In the genomic region with DNA sequence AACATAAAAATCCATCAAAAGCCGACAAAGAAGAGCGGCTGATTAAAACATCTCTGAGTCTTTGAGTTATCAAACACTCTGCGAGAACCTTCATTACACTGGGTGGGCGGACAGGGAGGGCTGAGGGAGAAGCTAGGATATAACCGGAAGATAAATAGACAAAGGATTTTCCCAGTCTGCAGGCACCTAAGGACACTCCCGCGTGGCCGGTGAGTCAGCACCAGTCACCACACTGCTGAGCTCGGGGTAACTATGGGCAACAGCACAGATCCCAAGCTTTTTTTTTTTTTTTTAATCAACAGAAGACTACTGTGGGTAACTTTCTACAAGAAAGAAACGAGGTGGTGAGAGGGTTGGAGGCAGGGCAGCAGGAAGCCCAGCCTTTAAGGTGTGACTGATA, we compare ENCODE assay signal across 13 mouse cellular contexts. TPM values are rescaled to one million over a fixed set of nuclear protein-coding genes. Genes with fewer than 3 reads are reported as not detected.
DNase-seq lines count a peak whose midpoint lies in the region; ATAC-seq and TF ChIP-seq lines count a peak whose summit lies in the region.
"Had no signal": no experiment of that assay in that cellular context is flagged by ENCODE, and none has a peak within 500 bp of the region (broad histone marks: within the 10 kb centered on the region; RNA-seq: fewer than 3 reads in every experiment).

No protein-coding gene starts in this region.

- peak; percentile 89 for ATAC-seq in frontal cortex, adult (ENCODE audit: low TSS enrichment)
- ATAC-seq: activated CD4-positive, CD25-positive, alpha-beta regulatory T cell, adult 4 months; hindbrain, embryonic 16.5 days had no signal

- no peak for TF ChIP-seq CTCF in MEL (IDR thresholded peaks at IDR 0.05 in 2 of 3, conservative IDR thresholded peaks at IDR 0.05 in 1 of 3; ENCODE audit: control insufficient read depth in 1 of 3, insufficient read depth in 1 of 3, low read depth in 2 of 3, low read length in 3 of 3, poor library complexity in 1 of 3, severe bottlenecking in 1 of 3)
- no peak for TF ChIP-seq CTCF in cortical plate, adult 2 months (IDR thresholded peaks at IDR 0.05; ENCODE audit: extremely low read depth, insufficient read depth, low read length)
- no peak for TF ChIP-seq CTCF in olfactory bulb, adult 2 months (IDR thresholded peaks at IDR 0.05; ENCODE audit: insufficient read depth, low read depth, low read length)

- H3K9ac ChIP-seq in MEL (ENCODE audit: control insufficient read depth, low read depth, low read length, poor library complexity, severe bottlenecking) = no peak overlapping the region
- H3K9ac ChIP-seq: heart, embryonic 13.5 days had no signal

- no peak for TF ChIP-seq POLR2A in MEL (IDR thresholded peaks at IDR 0.05; ENCODE audit: control insufficient read depth in 1 of 2, insufficient read depth in 1 of 2, low read depth in 1 of 2, low read length in 2 of 2, poor library complexity in 1 of 2)
- TF ChIP-seq POLR2A in cortical plate, adult 2 months (IDR thresholded peaks at IDR 0.05; ENCODE audit: extremely low read depth, insufficient read depth, low read length) = no peak
- TF ChIP-seq POLR2A in olfactory bulb, adult 2 months (IDR thresholded peaks at IDR 0.05; ENCODE audit: insufficient read depth, low read depth, low read length) = no peak

- no peaks in the 10 kb centered on the region for H3K79me2 ChIP-seq in MEL (ENCODE audit: control insufficient read depth, insufficient read depth, low read length, poor library complexity)

- no peak for TF ChIP-seq RAD21 in MEL (IDR thresholded peaks at IDR 0.05; ENCODE audit: low read depth, low read length)

- no peak for DNase-seq in frontal cortex, postnatal 25 days (ENCODE audit: low spot score in 2 of 2)
- no peak for DNase-seq in MEL (ENCODE audit: low read depth, low spot score)
- DNase-seq in layer of hippocampus, postnatal 36 days = no peak
- DNase-seq in neural tube, embryonic 10.5 days (ENCODE audit: extremely low spot score, low spot score) = no peak
- DNase-seq in thymus, postnatal 10 days (ENCODE audit: low spot score in 2 of 2) = no peak
- DNase-seq: cerebellum, adult 2 months had no signal

- no peaks in the 10 kb centered on the region for H3K36me3 ChIP-seq in MEL (ENCODE audit: control insufficient read depth in 1 of 2, insufficient read depth in 2 of 2, low read length in 2 of 2)
- H3K36me3 ChIP-seq: heart, embryonic 13.5 days had no signal

- H3K27ac ChIP-seq in MEL (ENCODE audit: control insufficient read depth, low read depth, low read length) = no peak overlapping the region
- 0 out of 2 replicates have a peak overlapping the region, but pooled peaks have one; percentile 35 for H3K27ac ChIP-seq in cortical plate, adult 2 months (ENCODE audit: insufficient read depth, low read length)
- H3K27ac ChIP-seq in olfactory bulb, adult 2 months (ENCODE audit: insufficient read depth, low read depth, low read length) = peak overlapping the region; percentile 84
- H3K27ac ChIP-seq: heart, embryonic 13.5 days had no signal

- 34% methylated on average over 10 of the region's 10 CpGs for WGBS in olfactory bulb, adult 2 months

- TF ChIP-seq EP300 in MEL (IDR thresholded peaks at IDR 0.05; ENCODE audit: low read depth in 1 of 2, low read length in 2 of 2) = no peak

- H3K27me3 ChIP-seq in MEL (ENCODE audit: control insufficient read depth in 1 of 2, insufficient read depth in 2 of 2, low read length in 2 of 2) = no peaks in the 10 kb centered on the region; a peak in 3 of 4 replicates
- H3K27me3 ChIP-seq: heart, embryonic 13.5 days had no signal

- H3K9me3 ChIP-seq in MEL (replicated peaks; ENCODE audit: insufficient read depth, low read length) = no peaks in the 10 kb centered on the region
- H3K9me3 ChIP-seq: heart, embryonic 13.5 days had no signal

- H3K4me3 ChIP-seq in MEL (ENCODE audit: control insufficient read depth in 1 of 2, insufficient read depth in 1 of 2, low read depth in 2 of 2, low read length in 2 of 2) = no peak overlapping the region
- no peak overlapping the region for H3K4me3 ChIP-seq in cortical plate, adult 2 months (ENCODE audit: insufficient read depth, low read length)
- no peak overlapping the region for H3K4me3 ChIP-seq in olfactory bulb, adult 2 months (ENCODE audit: insufficient read depth, low read depth, low read length)
- H3K4me3 ChIP-seq: heart, embryonic 13.5 days had no signal

- H3K4me1 ChIP-seq in MEL (ENCODE audit: control insufficient read depth in 1 of 2, insufficient read depth in 2 of 2, low read length in 2 of 2) = no peaks in the 10 kb centered on the region
- H3K4me1 ChIP-seq in cortical plate, adult 2 months (ENCODE audit: control insufficient read depth, insufficient read depth, low read length) = peaks cover 7% of the 10 kb centered on the region
- peaks cover 10% of the 10 kb centered on the region; the same call in 1 of the 2 replicates for H3K4me1 ChIP-seq in olfactory bulb, adult 2 months (ENCODE audit: control insufficient read depth, insufficient read depth, low read length)
- H3K4me1 ChIP-seq: heart, embryonic 13.5 days had no signal

TF ChIP-seq in MEL, 35 proteins besides CTCF, POLR2A, EP300 and RAD21:
- TF ChIP-seq GATA1 (IDR thresholded peaks at IDR 0.05; ENCODE audit: low read depth, low read length) = no peak
- TF ChIP-seq USF1 (IDR thresholded peaks at IDR 0.05; ENCODE audit: low read depth, low read length) = no peak
- peak; percentile 38; the same call in 1 of the 2 replicates for TF ChIP-seq ZNF384 (IDR thresholded peaks at IDR 0.05; ENCODE audit: low read depth, low read length)
- no peak for TF ChIP-seq GABPA (IDR thresholded peaks at IDR 0.05; ENCODE audit: low read depth, low read length)
TF ChIP-seq in MEL: peak in this region for 1.

RNA-seq across cellular contexts. Expression of gene Tmem158, which starts 16.6 kb away (rescaled TPM):
- 5.0 and 5.1 TPM in 2 replicates for total RNA-seq in MEL (2012; rRNA removed)
- 10 to 100 TPM in 1 of 2 experiments, not detected in 1; 10.1 TPM for polyA plus RNA-seq in MEL (2012; ENCODE audit: insufficient read depth in 1 of 2, insufficient read length in 2 of 2, low read depth in 1 of 2, low replicate concordance in 2 of 2, missing spikeins in 1 of 2)
- polyA plus RNA-seq in cortical plate, adult 2 months (2012; rRNA removed) = 44.8 and 53.4 TPM in 2 replicates
- not detected in 2 replicates for polyA plus RNA-seq in olfactory bulb, adult 2 months (2012; ENCODE audit: insufficient read depth, insufficient read length, low replicate concordance, missing spikeins)
- 10 to 100 TPM; 33.6 to 36.0 TPM for total RNA-seq in layer of hippocampus, postnatal 36 days (2021)

RNA-seq across cellular contexts. Expression of gene Cdcp1, which starts 28.1 kb away (rescaled TPM):
- not detected in 2 replicates for total RNA-seq in MEL (2012; rRNA removed)
- not detected for polyA plus RNA-seq in MEL (2012; ENCODE audit: insufficient read depth in 1 of 2, insufficient read length in 2 of 2, low read depth in 1 of 2, low replicate concordance in 2 of 2, missing spikeins in 1 of 2)
- polyA plus RNA-seq in cortical plate, adult 2 months (2012; rRNA removed) = 0.65 and 0.66 TPM in 2 replicates
- not detected in 2 replicates for polyA plus RNA-seq in olfactory bulb, adult 2 months (2012; ENCODE audit: insufficient read depth, insufficient read length, low replicate concordance, missing spikeins)
- not detected for total RNA-seq in layer of hippocampus, postnatal 36 days (2021)
- total RNA-seq: layer of hippocampus, adult 18-20 months had no signal
